Mouse (Mus musculus) MEL-GATA-1-ER (cell line): ENCODE data around the gene Cdh15.

Experiments
- DNase-seq: peaks from one replicate; pipeline ENCODE4 v3.0.0-alpha.2; 2012; ENCODE audit warnings: low read depth; ENCODE audit errors: extremely low read depth

The Cdh15 gene

GRCm38 (mm10) chr8:122836696-122837095 is 11.1 kb upstream of the Cdh15 start:
- DNase-seq, result no peak

GRCm38 (mm10) chr8:122844161-122844560 is 3.6 kb upstream of the Cdh15 start:
- DNase-seq, result no peak

GRCm38 (mm10) chr8:122845662-122846061 is 2.1 kb upstream of the Cdh15 start:
- DNase-seq, result no peak

GRCm38 (mm10) chr8:122849152-122849910 is 1.6 kb downstream of the Cdh15 start:
- DNase-seq, result no peak

- DNase-seq, result no peak
These were observed 3.0 kb downstream of the Cdh15 start for GRCm38 (mm10) chr8:122850641-122851240.

- DNase-seq, result no peak
These were observed 4.2 kb downstream of the Cdh15 start for GRCm38 (mm10) chr8:122851692-122852545.

- no peak for DNase-seq
These were observed 4.8 kb downstream of the Cdh15 start for GRCm38 (mm10) chr8:122852546-122852905.

GRCm38 (mm10) chr8:122853340-122853771 is 5.6 kb downstream of the Cdh15 start:
- DNase-seq, result no peak

- DNase-seq, result no peak
These were observed 6.6 kb downstream of the Cdh15 start for GRCm38 (mm10) chr8:122854388-122854787.

GRCm38 (mm10) chr8:122855123-122855522 is 7.4 kb downstream of the Cdh15 start:
- DNase-seq, result no peak

GRCm38 (mm10) chr8:122856288-122856687 is 8.5 kb downstream of the Cdh15 start:
- no peak for DNase-seq

GRCm38 (mm10) chr8:122859843-122860242 is 12.1 kb downstream of the Cdh15 start:
- no peak for DNase-seq

GRCm38 (mm10) chr8:122864719-122865129 is 17.0 kb downstream of the Cdh15 start:
- DNase-seq, result no peak

- DNase-seq, result no peak
These were observed 17.7 kb downstream of the Cdh15 start for GRCm38 (mm10) chr8:122865441-122865840.

- no peak for DNase-seq
These were observed 18.5 kb downstream of the Cdh15 start for GRCm38 (mm10) chr8:122866231-122866630.

GRCm38 (mm10) chr8:122867982-122868381 is 20.2 kb downstream of the Cdh15 start:
- DNase-seq, result no peak

GRCm38 (mm10) chr8:122870377-122870863 is 22.7 kb downstream of the Cdh15 start:
- peak; percentile 67 for DNase-seq

- peak; percentile 54 for DNase-seq
These were observed 23.9 kb downstream of the Cdh15 start for GRCm38 (mm10) chr8:122871663-122872062.

- no peak for DNase-seq
These were observed 25.4 kb downstream of the Cdh15 start for GRCm38 (mm10) chr8:122873171-122873570.

GRCm38 (mm10) chr8:122875186-122875585 is 27.4 kb downstream of the Cdh15 start:
- no peak for DNase-seq

- DNase-seq, result no peak
These were observed 30.5 kb downstream of the Cdh15 start for GRCm38 (mm10) chr8:122878231-122878630.

GRCm38 (mm10) chr8:122880302-122880701 is 32.5 kb downstream of the Cdh15 start:
- DNase-seq, result no peak
